Mouse (Mus musculus) embryo, embryonic 11 days (tissue): Measurements from ENCODE around the gene Plch1.

Source experiments
- DNase-seq: peaks from one replicate; pipeline ENCODE4 v3.0.0-alpha.2; 2015

Gene Plch1

DNA sequence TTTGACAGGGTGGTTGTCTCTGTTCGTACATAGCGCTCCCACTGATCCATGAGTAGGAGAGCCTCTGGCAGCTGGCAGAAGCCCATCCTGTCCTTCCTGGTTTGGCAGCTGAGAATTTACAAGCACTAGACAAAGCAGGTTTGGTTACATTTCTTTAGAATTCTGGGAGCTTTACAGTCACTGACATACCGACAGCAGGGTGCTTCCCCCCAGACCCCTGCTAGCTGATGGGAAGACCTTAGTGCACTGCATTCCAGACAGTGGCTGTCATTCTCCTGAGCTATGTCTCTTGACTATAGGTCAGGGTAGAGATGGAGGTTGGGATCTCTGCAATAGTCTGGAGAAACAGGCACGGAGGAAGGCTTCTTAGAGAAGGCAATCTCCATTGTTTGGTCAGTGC, 230.5 kb downstream of the Plch1 start:
- peak; percentile 2 for DNase-seq

DNA sequence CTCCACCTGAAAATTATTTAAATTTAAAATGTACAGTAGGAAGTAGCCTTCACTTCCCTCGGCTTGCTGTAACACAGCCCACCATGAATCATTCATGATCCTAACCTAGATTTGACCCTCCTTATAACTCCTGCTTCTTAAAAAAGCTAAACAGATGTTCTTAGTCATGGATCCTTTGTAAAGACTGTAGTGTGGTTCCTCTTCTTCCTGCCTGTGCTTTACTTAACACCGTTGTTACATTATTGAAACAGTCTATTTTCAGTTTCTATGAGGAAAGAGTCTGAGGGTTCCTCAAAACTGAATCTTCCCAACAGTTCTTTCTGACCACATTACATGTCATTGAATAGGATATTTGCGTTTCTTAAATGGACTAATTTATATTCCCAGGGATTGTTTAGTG, 234.0 kb downstream of the Plch1 start:
- DNase-seq, result no peak

DNA sequence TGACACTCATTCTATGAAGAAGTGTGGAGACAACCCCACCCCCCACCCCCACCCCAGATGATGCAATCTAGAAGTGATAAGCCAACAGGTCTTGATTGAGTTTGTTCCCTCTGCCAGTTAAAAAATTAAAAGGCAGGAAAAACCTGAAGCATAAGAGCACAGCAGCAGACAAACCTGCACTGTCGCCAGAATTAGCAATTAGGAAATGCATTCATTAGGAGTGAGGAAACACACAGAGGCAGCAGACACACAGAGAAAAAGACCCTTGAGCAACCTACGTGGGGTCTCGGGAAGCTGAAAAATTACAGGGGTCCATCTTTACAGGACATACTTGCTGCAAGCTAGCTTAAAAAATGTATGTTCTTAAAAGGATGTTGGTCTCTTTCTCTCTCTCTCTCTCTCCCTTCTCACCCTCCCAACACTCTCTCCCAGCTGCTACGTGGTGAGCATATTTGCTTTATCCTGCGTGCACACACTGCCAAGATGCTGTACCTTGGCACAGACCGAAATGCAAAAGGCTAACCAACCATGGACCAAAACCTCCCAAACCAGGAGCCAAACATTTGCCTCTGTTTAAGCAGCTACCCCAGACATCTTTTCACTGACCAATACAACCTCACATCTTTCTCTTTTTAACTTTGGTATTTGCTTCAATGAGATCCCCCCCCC, 234.6 kb downstream of the Plch1 start:
- DNase-seq, result no peak
